Mouse (Mus musculus): Measurements from ENCODE around the gene H2afx. TPM values are rescaled to one million over a fixed set of nuclear protein-coding genes. Genes with fewer than 3 reads are reported as not detected.
"Not testable (repeated sequence)": the region's sequence is repeated elsewhere in the genome, so short reads cannot be mapped to it uniquely, and the experiment has no call there.

H2afx gene
- polyA plus RNA-seq, 1 experiment: 255 TPM

DNA sequence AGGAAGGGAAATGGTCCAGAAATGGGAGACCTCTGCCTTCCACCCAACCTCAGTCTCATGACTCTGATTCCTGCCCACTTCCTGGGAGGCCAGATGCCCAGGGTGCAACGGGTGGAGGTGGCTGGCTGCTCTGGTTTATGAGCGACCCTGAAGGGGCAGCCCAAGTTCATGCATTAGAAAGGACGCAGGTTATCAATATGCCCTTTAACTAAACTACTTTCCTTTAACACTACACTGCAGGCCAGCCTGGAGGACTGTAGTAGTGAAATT is 15.7 kb upstream of the H2afx start:
- Histone ChIP-seq H3K27me3 (ENCODE audit: control insufficient read depth, insufficient read depth, low read length) (no peaks in the 10 kb centered on the region), H3K4me3 (ENCODE audit: low read depth, low read length) (peak overlapping the region; percentile 97), H3K27ac (ENCODE audit: insufficient read depth, low read depth, low read length) (peak overlapping the region; percentile 90), H3K4me1 (ENCODE audit: control insufficient read depth, insufficient read depth, insufficient read length, low read length) (peaks cover 3% of the 10 kb centered on the region; the same call in 1 of the 2 replicates), H3K36me3 (ENCODE audit: control insufficient read depth, insufficient read depth, low read length) (peaks cover 38% of the 10 kb centered on the region)
- 10% methylated on average over 3 of the region's 3 CpGs for WGBS
- TF ChIP-seq POLR2A (IDR thresholded peaks at IDR 0.05; ENCODE audit: low read depth, low read length) (no peak; the same call in none of the 2 replicates), CTCF (IDR thresholded peaks at IDR 0.05; ENCODE audit: extremely low read depth, insufficient read length, insufficient replicate concordance, low read depth, low read length) (no peak)

DNA sequence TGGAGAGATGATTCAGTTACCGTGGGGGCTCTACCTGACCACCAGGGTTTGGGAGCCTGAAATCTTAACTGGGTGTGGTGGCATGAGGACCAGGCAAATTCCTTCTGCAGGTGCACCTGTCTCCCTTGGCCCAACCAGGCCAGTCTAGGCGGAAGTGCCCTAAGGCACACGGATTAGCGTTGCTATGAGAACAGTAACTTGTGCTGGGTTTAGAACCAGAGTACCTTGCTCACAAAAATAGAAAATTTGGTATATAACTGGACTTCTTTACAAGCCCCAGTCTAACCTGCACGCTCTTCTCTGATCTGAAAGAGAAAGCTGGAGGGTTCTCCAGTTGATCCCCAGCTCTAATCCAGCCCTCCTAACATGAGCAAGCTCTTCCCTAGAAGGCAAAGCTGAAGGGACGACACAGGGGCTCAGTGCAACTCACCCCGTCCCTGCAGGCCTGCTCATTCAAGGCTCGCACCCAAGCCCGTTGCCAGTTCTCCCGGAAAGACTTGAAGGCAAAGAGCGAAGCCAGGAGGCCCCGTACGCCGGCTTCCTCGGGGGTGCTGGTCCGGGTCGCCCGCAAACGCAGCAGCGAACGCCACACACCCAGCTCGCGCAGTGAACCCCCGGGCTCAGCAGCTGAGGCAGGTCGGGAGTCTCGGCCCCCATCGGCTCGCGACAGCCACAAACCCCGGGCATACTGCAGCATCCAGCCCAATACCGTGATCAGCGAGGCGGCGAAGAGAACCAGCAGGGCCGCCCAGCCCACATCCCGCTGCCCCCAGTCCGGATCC is 15.2 kb upstream of the H2afx start:
- TF ChIP-seq POLR2A (IDR thresholded peaks at IDR 0.05; ENCODE audit: low read depth, low read length) (no peak), CTCF (IDR thresholded peaks at IDR 0.05; ENCODE audit: extremely low read depth, insufficient read length, insufficient replicate concordance, low read depth, low read length) (no peak)
- 2% methylated on average over 37 of the region's 37 CpGs for WGBS
- Histone ChIP-seq H3K27ac (ENCODE audit: insufficient read depth, low read depth, low read length) (peak overlapping the region; percentile 90), H3K27me3 (ENCODE audit: control insufficient read depth, insufficient read depth, low read length) (no peaks in the 10 kb centered on the region), H3K36me3 (ENCODE audit: control insufficient read depth, insufficient read depth, low read length) (peaks cover 32% of the 10 kb centered on the region), H3K4me3 (ENCODE audit: low read depth, low read length) (peak overlapping the region; percentile 97), H3K4me1 (ENCODE audit: control insufficient read depth, insufficient read depth, insufficient read length, low read length) (peaks cover 3% of the 10 kb centered on the region; the same call in 1 of the 2 replicates)

DNA sequence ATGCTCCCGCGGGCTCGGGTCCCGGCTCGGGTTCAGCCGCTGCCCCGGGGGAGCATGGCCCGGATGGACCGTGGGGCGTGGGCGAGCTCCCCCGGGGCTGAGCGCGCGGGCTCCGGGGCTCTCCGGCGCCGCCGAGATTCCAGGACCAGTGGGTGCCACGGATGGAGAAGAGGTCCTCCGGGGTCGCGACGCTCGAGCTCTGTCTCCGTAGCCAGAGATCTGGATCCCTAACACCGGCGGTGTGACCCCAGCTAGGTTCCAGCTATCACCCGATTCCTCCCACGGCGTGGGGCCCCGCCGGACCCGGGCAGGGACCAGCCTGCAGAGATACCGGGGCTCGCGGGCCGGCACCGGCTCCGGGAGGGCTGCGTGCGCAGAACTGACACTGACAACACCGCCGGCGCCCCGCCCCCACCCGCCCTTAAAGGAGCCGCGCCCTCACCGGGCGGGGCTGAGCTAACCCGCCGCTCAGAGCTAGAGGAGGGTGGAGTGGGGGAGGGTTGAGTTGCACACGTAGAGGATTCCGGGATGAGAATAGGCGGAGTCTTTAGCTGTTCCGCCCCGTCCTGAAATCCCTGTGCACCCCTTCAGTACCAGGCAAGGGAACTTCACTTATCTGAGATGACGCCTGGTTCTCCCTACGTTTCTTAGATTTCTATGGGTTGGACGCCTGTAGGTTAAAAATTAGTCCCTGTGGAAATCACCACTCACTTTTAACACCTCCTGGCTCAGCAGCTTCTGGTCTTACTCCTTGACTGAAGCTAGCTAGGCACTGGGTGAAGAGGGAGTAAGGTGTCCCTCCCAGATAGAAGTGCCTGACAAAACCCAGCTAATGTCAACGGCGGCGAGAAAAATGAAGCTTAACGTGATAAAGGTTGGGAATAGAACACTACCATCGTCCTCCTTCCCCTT is 14.4 kb upstream of the H2afx start, which contains the start of gene C2cd2l:
Gene C2cd2l, minus strand, starts transcription at position 399 of the 912 bp plus-strand sequence.
- Histone ChIP-seq H3K27me3 (ENCODE audit: control insufficient read depth, insufficient read depth, low read length) (no peaks in the 10 kb centered on the region), H3K36me3 (ENCODE audit: control insufficient read depth, insufficient read depth, low read length) (peaks cover 24% of the 10 kb centered on the region), H3K27ac (ENCODE audit: insufficient read depth, low read depth, low read length) (peak within 1 kb of the TSS; percentile 90), H3K4me3 (ENCODE audit: low read depth, low read length) (peak within 1 kb of the TSS; percentile 97), H3K4me1 (ENCODE audit: control insufficient read depth, insufficient read depth, insufficient read length, low read length) (peaks cover 3% of the 10 kb centered on the region; the same call in 1 of the 2 replicates)
- TF ChIP-seq POLR2A (IDR thresholded peaks at IDR 0.05; ENCODE audit: low read depth, low read length) (peak; percentile 83; the same call in 1 of the 2 replicates), CTCF (IDR thresholded peaks at IDR 0.05; ENCODE audit: extremely low read depth, insufficient read length, insufficient replicate concordance, low read depth, low read length) (no peak)
- under 1% methylated on average over 67 of the region's 67 CpGs for WGBS

DNA sequence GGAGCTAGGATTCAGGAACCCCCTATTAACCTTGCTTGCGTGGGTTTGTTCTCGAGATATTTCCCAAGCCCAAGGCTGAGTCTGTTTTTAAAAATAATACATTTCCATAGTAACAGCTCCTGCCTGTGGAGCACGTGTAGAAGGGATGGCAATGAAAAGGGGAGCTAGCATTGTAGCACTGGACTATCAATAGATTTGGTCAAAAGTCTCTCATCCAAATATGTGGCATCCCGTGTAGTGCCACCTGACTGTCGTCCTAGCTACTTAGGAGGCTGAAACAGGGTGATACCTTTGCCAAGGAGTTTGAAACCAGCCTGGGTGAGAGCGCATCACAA is 13.7 kb upstream of the H2afx start:
- Histone ChIP-seq H3K27me3 (ENCODE audit: control insufficient read depth, insufficient read depth, low read length) (no peaks in the 10 kb centered on the region), H3K36me3 (ENCODE audit: control insufficient read depth, insufficient read depth, low read length) (peaks cover 18% of the 10 kb centered on the region), H3K4me1 (ENCODE audit: control insufficient read depth, insufficient read depth, insufficient read length, low read length) (peaks cover 3% of the 10 kb centered on the region; the same call in 1 of the 2 replicates), H3K4me3 (ENCODE audit: low read depth, low read length) (peak overlapping the region; percentile 0; the same call in 1 of the 2 replicates), H3K27ac (ENCODE audit: insufficient read depth, low read depth, low read length) (peak overlapping the region; percentile 41; the same call in 1 of the 2 replicates)
- TF ChIP-seq POLR2A (IDR thresholded peaks at IDR 0.05; ENCODE audit: low read depth, low read length): no peak
- no peak for TF ChIP-seq CTCF (IDR thresholded peaks at IDR 0.05; ENCODE audit: extremely low read depth, insufficient read length, insufficient replicate concordance, low read depth, low read length)
- WGBS: 15% methylated on average over 6 of the region's 6 CpGs

DNA sequence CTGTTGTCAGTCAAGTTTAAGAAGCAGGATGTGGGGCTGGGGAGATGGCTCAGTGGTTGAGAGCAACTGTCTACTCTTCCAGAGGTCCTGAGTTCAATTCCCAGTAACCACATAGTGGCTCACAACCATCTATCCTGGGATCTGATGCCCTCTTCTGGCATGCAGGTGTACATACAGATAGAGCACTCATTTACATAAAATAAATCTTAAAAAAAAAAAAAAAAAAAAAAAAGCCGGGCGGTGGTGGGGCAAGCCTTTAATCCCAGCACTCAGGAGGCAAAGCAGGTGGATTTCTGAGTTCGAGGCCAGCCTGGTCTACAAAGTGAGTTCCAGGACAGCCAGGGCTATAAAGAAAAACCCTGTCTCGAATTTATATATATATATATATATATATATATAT is 10.8 kb upstream of the H2afx start:
- not testable (repeated sequence) for H3K36me3 ChIP-seq (ENCODE audit: control insufficient read depth, insufficient read depth, low read length); H3K27ac ChIP-seq (ENCODE audit: insufficient read depth, low read depth, low read length); H3K4me1 ChIP-seq (ENCODE audit: control insufficient read depth, insufficient read depth, insufficient read length, low read length); H3K4me3 ChIP-seq (ENCODE audit: low read depth, low read length); H3K27me3 ChIP-seq (ENCODE audit: control insufficient read depth, insufficient read depth, low read length)
- 68% methylated on average over 4 of the region's 4 CpGs for WGBS

DNA sequence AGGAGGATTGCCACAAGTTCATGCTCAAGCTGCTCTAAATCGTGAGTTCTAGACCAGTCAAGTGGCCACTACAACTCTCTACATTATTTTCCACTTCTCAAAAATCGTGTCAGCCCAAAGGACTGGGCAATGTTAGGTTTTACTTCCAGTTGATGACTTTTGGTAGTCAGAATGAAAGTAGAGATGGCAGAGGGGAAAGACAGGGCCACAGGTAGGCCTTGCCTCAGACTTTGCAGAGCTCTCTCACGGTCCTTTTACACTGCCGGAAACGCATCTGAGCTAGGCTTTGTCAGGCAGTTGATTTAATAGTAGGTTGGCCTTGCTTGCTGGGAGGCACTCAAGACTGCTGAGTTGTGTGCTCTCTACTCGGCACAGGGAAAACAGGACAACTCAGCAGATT is 10.3 kb upstream of the H2afx start:
- H3K27ac ChIP-seq (ENCODE audit: insufficient read depth, low read depth, low read length): no peak overlapping the region
- no peaks in the 10 kb centered on the region for H3K36me3 ChIP-seq (ENCODE audit: control insufficient read depth, insufficient read depth, low read length)
- TF ChIP-seq CTCF (IDR thresholded peaks at IDR 0.05; ENCODE audit: extremely low read depth, insufficient read length, insufficient replicate concordance, low read depth, low read length) (no peak), POLR2A (IDR thresholded peaks at IDR 0.05; ENCODE audit: low read depth, low read length) (no peak)
- no peaks in the 10 kb centered on the region for H3K27me3 ChIP-seq (ENCODE audit: control insufficient read depth, insufficient read depth, low read length)
- 88% methylated on average over 6 of the region's 6 CpGs for WGBS
- H3K4me3 ChIP-seq (ENCODE audit: low read depth, low read length): no peak overlapping the region
- peaks cover 5% of the 10 kb centered on the region; the same call in 1 of the 2 replicates for H3K4me1 ChIP-seq (ENCODE audit: control insufficient read depth, insufficient read depth, insufficient read length, low read length)

DNA sequence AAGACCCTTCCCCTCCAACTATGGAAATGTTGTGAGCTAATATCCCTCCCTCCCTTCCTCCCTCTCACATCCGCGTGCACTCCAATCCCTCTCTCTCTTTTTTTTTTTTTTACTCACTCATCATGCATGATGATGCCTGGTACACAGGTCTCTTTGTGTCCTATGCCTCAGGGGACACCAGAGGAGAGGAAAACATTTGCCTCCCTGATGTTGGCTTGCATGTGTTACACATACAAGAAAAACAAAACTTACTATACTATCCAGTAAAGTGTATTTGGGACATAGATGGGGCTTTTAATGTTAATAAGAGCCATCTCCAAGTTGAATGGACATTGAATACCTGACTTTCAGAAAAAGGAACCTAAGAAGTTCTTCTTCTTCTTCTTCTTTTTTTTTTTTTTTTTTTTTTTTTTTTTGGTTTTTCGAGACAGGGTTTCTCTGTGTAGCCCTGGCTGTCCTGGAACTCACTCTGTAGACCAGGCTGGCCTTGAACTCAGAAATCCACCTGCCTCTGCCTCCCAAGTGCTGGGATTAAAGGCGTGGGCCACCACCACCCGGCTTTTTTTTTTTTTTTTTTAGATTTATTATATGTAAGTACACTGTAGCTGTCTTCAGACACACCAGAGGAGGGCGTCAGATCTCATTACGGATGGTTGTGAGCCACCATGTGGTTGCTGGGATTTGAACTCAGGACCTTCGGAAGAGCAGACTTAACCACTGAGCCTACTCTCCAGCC is 9.3 kb upstream of the H2afx start:
- not testable (repeated sequence) for H3K36me3 ChIP-seq (ENCODE audit: control insufficient read depth, insufficient read depth, low read length); H3K27ac ChIP-seq (ENCODE audit: insufficient read depth, low read depth, low read length); H3K4me1 ChIP-seq (ENCODE audit: control insufficient read depth, insufficient read depth, insufficient read length, low read length); H3K27me3 ChIP-seq (ENCODE audit: control insufficient read depth, insufficient read depth, low read length); H3K4me3 ChIP-seq (ENCODE audit: low read depth, low read length)
- WGBS: 45% methylated on average over 7 of the region's 8 CpGs

Data from small intestine, adult 2 months (tissue).